Mouse (Mus musculus): Measurements from ENCODE around the gene Spata17.
"Not testable (repeated sequence)": the region's sequence is repeated elsewhere in the genome, so short reads cannot be mapped to it uniquely, and the experiment has no call there.

Gene Spata17

DNA sequence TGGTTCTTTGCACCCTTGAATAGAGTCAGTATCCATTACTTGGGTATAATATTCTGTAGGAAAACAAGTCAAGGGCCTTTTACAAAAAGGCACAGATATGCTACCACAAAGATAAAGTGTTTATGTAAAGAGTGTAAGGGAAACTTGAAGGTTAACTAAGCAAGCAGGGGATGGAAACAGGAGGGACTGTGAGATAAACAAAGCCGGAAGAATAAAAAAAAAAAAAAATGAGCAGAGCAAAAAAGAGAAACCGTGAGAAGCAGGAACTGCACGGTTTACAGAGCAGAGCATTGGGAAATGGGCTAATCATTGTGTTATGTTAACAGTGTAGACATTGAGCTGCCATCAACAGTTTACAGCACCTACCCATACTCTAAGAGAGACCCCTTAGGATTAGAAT lies 44.9 kb downstream of the Spata17 start:
- DNase-seq = no peak

DNA sequence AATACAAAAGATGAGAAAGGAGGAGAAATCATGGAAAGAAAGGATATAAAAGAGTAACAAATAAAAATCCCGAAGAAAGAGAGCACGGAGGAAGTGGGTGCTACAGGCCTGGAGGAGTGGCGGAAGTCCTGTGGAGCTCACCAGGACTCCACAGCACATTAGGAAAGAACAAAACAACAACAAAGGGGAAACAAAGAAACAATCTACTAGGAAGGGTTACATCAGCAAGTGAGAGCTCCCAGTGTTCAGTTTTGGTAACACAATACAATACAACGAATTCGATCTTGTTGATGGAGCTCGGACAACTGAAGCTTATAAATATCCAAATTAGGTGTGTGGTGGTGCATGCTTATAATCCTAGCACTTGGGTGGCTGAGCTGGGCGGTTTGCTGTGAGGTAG lies 45.6 kb downstream of the Spata17 start:
- DNase-seq = no peak

DNA sequence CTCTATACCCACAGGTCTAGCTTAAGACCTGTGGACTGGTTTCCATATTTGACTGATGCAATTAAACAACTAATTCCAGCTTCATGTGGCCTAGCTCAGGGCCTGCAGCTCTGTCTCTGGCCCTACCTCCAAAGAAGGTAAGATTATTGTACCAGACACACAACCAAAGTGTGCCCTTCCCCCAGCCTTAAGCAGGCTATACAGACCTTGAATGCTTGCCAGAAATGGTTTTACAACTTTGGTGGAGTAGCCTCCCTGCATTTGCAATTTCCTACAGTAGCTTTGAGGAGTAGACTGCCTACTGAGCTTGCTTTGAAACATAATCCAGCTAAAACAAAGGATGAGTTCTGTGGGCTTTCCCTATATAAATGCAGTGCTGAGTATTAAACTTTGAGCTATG lies 51.7 kb downstream of the Spata17 start:
- DNase-seq = no peak

DNA sequence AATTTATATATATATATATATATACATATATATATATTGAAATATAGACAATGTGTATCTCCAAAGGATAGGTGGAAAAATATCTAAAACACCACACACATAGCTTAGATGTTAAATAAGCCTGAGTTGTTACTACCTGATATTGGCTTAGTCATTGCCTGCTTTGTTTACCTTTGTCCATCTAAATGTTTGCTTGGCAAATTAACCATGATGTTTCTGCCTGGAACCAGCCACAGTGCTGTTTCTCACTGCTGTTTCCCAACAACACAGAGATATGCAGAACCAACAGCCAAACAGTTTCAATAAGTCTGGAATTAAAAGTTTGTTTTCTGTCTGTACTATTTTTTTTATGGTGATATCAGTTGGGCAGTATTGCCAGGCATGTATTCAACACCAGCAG lies 59.6 kb downstream of the Spata17 start:
- DNase-seq = no peak

DNA sequence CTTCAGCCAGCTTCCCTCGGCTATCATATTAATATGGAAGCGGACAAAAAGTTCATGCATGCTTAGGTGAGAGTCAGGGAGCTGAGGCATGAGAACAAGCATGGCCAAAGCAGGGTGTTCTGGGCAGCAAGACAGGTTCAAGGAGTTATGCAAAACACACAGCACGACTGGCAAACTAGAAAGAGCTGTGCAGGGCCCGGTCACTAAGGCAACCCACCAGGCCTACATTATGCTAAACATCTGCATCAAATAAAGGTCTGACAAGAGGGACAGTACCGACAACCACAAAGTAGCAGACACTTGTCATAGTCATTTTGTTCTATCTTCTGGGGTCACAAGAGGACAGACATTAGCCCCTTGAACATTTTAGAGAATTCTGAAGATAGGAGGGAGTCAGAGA lies 61.6 kb downstream of the Spata17 start:
- DNase-seq = no peak

DNA sequence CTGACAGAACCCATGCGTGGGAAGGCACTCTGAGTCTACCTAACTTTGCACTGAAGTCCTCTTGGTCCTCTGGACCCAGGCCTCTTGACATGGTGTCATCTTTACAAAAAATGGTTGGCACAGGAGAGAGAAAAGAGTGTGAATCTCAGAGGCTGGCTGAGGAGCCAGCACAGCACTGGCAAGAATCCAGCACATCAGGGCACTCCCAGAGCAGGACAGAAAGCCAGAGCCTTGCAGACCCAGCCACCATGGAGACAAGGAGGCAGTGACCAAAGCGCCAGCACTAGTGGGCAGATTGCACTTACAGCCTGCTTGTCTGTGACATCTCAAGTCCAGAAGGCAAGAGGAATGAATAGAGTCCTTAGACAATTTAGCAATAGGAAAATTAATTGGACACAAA lies 62.7 kb downstream of the Spata17 start:
- no peak for DNase-seq

DNA sequence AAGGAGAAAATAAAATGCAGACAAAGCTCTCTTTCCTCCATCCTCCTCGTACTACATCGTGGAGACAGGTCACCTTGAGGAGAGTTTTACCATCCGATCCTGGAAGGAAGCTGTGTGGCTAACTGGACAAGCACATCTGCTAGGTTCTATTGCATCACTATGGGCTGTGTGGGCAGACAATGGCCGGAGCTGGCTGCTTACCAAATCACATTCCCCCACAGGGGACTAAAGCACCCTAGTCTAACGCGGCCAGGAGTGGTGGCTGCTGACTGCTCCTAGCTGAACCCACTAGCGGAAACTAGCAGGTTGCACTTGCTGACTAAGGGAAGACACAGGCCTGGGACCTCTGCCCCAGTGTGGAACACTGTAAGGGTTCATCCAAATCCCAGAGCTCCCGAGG lies 72.3 kb downstream of the Spata17 start:
- DNase-seq = no peak

DNA sequence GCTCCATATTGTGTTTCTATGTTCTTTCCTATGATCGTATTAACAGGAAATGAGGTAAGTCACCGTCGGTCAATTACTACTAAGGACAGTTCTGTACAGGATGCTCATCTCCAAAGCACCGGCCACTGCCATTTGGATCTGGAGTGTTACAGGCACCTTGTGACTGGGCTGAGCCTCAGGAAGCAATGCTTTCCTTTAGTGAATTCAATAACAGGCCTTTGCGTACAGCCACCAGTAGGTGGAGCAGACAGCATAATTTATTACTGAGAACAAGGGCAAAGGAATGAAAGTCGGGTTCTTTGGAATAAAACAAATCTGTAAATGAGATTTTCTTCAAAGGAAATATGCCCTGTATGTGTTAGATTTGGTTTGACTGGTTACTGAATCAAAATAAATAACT lies 77.8 kb downstream of the Spata17 start:
- peak; percentile 53 for DNase-seq

DNA sequence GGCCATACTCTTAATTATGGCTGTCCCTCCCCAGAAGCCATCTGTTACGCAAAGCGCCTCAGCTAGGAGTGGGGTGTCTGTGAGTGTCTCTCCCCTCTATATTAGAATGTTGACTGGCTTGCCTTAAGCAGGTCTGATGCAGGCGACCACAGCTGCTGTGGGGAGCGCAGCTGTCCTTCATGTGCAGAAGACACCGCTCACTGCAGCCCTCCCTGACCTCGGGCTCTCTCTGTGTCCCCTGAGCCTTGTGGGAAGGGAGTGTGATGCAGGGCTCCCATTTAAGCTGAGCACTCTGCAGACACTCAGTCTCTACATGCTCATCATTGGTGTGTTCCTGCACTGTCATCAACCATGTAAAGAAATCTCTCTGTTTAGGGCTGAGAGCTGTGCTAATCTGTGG lies 79.4 kb downstream of the Spata17 start:
- DNase-seq = no peak

DNA sequence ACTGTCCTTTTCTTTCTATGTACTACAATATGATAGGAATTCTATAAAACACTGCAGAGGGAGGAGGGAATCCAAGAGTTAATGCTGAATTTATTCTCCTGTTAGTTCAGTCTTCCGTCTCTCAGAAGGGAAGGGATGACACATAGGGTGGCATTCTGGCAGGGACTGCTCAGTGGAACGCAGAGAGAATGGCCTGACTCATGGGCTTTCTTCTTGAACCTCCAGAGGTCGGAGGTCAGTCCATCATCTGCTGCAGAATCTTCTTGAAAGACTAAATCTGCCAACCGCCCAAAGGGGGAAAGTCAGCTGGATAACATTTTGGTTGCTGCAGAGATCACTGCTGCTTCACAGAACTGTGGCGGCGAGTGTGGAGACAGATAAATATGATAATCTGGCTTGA lies 81.4 kb downstream of the Spata17 start:
- no peak for DNase-seq

DNA sequence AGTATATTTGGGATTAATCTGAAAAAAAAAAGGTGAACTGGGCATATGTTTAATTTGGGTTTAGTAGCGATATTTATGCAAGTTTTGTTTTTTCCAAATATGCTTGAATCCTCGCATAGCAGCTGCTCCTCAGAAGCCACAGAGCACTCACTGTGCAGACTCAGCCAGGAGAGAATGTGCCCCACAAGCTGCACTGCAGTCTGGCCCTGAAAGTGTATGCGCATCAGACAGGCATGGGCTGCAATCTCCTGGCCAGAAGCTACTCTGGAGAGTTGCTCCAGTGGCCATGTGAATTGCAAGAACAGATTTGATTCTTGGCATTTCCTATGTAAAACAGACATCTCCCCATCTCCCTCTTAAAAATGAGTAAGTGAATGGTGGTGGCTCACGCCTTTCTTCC lies 82.9 kb downstream of the Spata17 start:
- DNase-seq = no peak

DNA sequence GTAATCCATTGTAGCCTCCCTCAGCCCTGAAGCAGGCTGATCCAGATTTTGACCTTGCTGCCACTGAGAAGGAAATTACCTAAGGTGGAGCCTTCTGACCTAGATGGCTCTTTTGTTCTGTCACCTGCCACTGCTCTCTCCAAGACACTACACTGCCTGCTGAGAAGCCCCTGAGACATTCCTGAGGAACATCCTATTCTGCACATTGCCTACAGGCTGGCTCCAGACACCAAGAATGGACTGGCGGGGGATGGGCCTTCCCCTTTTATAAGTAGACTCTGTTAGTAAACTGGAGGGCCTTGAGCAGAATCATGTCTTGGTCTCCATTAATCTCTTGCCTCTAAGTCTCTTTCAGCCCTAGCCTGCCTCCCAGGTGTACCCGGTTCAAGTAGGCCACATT lies 87.7 kb downstream of the Spata17 start:
- not testable (repeated sequence) for DNase-seq

DNA sequence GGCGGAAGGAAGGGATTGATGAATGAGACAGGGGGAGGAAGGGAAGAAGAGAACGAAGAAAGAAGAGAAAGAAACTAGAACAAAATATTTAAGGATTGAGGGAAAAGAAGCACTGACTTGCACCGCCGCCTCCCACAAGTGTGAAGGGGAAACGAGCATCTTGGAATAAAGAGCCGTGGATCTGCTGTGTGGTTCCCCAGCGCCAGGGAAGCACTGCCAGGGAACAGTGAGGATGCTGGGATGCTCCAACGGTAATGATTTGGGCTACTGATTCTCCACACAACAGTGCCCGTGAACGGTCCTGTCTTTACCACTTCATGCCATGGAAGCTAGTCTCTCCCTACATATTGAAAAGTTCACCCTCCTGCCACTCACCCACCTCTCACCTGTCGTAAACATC lies 89.5 kb downstream of the Spata17 start:
- no peak for DNase-seq

DNA sequence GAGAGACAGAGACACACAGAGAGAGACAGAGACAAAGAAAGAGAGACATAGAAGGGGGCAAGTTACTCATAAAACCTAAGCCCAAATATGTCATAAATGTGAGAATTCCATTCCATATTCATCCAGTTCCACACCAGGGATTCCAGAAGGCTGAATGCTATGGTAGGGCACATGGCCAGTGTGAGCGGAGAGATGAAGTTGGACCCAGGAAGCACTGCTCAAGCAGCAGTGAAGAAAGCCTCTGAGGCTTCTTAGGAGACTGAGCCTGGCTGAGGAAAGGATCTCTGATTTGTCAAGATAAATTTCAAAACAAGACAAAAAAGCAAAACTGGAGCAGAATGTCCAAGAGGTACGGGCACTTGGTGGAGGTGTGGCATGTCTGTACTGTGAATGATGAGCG lies 90.3 kb downstream of the Spata17 start:
- no peak for DNase-seq

DNA sequence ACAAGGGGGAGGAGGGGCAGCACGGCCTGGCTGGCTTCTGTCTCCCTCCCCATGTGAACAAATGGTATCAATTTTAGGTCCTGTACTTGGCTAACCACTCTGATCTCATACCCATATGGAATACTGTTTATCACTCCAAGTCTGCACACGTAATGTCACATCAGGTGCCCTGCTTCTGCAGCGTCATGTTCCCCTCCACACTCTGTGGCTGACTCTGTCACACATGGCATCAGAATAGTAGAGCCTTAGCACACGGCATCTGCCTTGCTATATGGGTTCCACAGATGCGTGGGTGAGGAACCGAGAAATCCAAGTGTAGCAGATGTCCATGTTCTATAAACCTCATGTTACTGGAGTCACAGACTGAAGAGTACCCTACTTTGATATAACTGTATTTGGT lies 96.0 kb downstream of the Spata17 start:
- no peak for DNase-seq

DNA sequence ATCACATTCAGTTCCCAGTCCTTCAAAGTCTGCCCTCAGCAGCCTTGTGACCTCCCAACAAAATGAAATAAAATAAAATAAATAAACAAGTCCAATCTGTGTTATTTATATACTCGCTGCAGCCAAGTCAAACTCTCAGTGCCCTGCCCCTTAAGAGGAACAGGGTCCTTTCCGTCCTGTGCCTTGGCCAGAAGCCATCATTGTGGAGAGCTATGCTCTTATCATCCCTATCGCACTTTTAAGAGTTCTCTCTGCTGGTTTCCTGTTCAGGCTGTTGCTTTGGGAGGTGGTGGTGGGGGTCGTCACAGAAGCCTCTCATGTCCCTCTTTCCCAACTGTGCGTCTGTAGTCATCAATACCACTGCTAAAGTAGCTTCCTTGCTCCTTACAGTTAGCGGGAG lies 97.2 kb downstream of the Spata17 start:
- no peak for DNase-seq

DNA sequence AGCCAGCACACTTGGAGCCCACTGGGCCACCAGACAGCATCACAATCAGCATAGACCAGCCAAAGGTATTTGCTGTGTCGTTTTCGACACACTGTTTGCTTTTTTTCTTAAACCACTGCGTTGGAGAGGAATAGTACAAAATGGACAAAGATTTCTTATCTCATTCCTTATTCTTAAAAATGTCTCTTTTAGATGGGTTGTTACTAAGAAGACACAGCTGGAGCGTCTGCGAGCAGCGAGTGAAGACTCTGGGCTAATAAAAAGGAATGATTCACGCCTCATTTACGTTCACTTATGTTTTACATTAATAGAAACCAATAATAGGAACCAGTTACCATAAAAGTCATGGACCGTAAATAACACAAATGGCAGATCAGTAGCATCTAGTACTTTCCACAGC lies 101.5 kb downstream of the Spata17 start:
- no peak for DNase-seq

DNA sequence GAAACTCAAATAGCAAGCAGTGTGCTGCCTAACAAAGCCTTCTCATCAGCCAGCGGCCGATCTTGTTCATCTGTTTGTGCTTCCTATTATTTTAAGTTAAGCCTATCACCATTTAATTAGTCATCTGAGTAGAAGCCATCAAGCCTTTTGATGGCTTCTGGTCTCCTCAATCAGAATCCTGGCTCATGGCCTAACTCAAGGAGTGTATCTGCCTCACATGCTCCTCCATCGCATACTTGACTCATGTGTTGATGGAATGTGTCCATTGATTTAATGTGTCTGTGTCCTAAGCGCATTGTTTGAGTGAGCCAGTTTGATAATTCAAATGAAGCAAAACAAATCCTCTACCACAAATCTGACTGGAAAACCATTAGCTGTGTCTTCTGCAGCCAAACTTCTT lies 113.1 kb downstream of the Spata17 start:
- no peak for DNase-seq

DNA sequence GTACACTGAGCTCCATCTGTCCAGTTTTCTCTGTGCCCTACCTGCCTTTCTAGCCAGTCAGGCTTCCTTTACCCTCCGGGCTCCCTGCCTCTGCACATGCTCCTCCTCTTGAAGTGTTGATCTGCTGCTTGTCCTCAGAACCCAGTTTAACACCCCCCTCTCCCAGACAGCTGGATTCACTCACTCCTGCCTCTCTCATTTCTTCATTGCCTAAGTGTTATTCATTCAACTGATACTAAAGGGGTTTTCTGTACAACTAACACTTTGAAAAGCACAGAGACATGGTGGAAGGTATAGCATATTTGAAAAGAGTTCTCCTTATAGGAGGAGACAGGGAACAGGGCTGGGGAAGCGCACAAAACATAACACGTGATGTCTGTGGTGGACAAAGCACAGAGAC lies 114.1 kb downstream of the Spata17 start:
- no peak for DNase-seq

DNA sequence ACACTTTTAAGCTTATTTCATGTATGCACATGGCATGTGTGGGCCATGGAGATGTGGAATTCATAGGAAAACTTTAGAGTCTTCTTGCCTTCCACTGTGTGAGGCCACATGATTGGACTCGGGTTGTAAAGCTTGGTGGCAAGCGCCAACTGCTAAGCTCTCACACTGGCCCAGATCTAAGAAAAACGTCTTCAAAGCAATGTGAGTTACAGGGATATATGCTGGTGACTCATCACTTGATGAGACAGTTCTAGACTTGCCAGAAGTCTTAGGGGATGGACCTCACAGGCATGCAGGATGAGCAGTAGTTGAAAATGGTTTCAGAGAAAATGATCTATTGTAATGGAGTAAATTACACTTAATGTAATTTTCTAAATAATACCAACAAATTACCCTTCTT lies 114.6 kb downstream of the Spata17 start:
- DNase-seq = no peak

DNA sequence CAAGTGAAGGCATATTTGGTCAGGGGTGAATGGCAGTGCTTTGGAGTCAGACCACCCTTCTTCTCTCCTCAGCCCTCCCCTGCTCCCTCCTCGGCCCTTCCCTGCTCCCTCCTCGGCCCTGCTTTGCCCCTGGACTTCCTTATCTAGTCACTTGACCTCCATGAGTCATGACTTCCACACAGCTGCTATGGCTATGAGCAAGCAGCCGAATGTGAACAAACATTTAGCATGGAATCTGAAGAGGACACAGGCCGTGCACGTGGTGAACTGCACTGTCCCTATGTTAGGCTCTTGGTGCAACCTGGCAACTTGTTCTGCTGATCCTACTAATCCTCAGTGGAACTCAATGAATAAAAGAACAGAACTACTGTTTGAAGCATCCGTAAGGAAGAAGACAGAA lies 117.0 kb downstream of the Spata17 start:
- no peak for DNase-seq

DNA sequence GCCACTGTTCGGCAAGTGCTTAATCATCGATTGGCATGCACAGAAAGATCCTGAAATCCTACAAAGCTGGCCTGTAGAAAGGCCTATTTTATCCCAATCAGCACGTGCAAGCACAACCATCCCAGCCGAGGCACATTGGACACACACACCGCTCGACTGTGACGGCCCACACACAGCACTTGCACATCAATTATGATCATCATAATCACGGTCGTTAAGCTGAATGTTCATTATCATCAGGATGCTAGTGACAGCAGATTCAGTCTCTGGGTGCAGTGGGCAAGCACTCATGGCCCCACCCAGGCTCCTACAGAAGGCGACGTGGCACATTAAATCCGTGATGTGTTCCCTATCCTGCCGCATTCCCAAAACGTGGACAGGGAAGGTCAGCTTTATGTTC lies 122.7 kb downstream of the Spata17 start:
- DNase-seq = no peak

DNA sequence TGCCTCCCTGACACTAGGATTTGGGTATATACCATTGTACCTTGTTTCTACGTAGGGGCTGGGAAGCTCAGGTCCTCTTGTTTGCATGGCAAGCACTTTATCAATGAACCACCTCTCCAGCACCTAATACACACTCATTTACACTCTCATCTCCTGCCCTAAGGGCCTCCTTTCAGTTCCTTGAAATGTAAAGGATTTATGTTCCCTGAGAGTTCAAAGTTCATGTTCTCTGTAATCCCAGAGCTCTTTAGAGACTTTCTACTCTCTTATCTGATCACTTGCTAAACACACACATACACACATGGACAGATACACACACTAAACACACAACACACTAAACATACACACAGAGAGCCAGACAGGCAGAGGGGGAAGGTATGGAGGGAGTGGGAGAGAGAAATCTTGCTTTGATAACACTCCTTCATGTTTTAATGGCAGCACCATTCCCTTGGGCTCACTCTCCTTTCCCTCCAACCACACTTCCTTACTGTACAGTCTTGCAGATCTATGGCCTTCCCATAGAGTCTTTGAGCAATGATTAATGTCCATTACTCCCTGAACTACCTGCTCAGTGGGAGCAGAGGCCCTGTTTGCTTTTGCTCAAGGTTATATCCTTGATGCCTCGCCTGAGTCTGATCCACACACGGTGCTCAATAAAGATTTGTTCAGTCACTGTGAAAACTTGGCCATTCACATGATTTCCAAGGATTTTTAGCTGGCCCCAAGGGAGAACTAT lies 126.4 kb downstream of the Spata17 start:
- no peak for DNase-seq

DNA sequence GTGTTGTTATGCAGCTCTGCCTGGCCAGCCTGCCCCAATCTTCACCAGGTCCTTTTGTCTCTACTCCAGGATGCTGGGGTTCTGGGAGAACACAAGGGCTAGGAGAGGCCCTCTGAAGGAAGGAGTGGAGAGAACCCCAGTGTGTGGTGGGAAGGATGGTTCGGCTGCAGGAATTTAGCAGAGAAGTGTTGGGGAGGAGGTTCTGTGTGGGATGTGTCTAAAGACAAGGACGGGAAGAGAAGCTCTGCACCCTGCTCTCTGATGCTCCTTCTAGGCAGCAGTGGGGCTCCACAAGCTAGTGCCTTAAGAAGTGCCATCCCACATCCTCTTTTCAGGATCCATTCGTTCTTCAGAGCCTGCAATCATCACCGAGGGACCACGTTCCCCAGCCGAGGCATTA lies 129.2 kb downstream of the Spata17 start:
- DNase-seq = no peak

DNA sequence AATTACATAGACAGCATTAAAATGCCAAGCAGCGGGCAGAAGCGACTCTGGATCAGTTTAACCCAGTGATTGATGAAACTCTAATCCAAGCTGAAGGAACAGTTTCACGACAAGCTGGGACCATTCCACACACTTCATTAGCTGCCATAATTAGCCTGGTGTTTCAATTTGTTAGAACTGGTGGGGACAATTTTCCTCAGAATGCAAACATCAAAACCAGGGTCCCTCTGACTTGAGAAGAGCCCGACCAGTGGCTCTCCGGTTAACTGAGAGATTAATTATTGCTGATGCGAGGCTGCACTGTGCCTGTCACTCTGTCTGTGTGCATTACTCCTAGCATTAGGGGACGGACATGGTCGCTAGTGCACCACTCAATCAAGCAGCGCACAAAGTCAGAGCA lies 137.9 kb downstream of the Spata17 start:
- no peak for DNase-seq

DNA sequence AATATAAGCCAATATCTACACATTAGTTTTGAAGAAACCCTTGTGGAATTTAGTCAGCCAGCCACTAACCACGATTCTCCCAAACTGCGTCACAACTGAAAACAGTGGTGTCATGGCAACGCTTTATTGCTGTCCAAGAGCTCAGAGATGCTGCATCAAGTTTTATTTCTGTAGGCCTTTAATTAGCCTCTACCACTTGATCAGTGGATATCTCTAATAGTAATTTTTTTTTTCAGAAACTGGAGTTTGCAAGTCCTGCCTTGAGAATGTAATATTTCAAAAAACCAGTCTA lies 138.3 kb downstream of the Spata17 start:
- no peak for DNase-seq

Data from kidney, adult 18-20 months (tissue).